Mouse (Mus musculus) CH12.LX (cell line): ENCODE results near the gene Grin2c. TPM values are rescaled to one million over a fixed set of nuclear protein-coding genes. Genes with fewer than 3 reads are reported as not detected.

Experiments
- DNase-seq: peaks from one replicate; pipeline ENCODE4 v3.0.0-alpha.2; 2013; ENCODE audit errors: extremely low read depth
- H3K27ac ChIP-seq: 2 replicates; pipeline ENCODE4 v1.5.1; 2012; ENCODE audit warnings: low read depth, mild to moderate bottlenecking, control low read depth, moderate library complexity; ENCODE audit not compliant: insufficient read depth
- H3K27me3 ChIP-seq: replicated peaks from 2 replicates; pipeline ENCODE3; 2012; ENCODE audit warnings: inconsistent platforms
- H3K36me3 ChIP-seq, 2 experiments: replicated peaks in 1 of 2; 2 replicates each; pipeline versions ENCODE3 to v1.6.1; 2012; ENCODE audit warnings: inconsistent platforms in 1 of 2, low read length in 1 of 2, mild to moderate bottlenecking in 1 of 2, mixed read lengths in 1 of 2, moderate library complexity in 1 of 2; ENCODE audit not compliant: control insufficient read depth in 1 of 2, insufficient read depth in 1 of 2
- H3K4me1 ChIP-seq, 2 experiments: 2 replicates each; pipeline ENCODE4 v1.6.1; 2012; ENCODE audit warnings: inconsistent platforms in 1 of 2, moderate library complexity in 1 of 2; ENCODE audit not compliant: insufficient read depth in 2 of 2, control insufficient read depth in 1 of 2
- H3K4me2 ChIP-seq: 2 replicates; pipeline ENCODE4 v1.6.1; 2012; ENCODE audit warnings: low read depth, mild to moderate bottlenecking, control low read depth; ENCODE audit not compliant: poor library complexity, insufficient read depth, severe bottlenecking
- H3K4me3 ChIP-seq, 3 experiments: fragments of 150-350 bp in 1 of 3; sonication (generic) in 1 of 3; replicated peaks in 1 of 3; 2 replicates each; pipeline versions ENCODE3 to v1.5.1; 2011 to 2012; ENCODE audit warnings: low read depth in 2 of 3, low read length in 2 of 3, mild to moderate bottlenecking in 2 of 3, moderate library complexity in 2 of 3, control low read depth in 1 of 3, improper control_type of control experiment in 1 of 3, inconsistent platforms in 1 of 3, mixed read lengths in 1 of 3; ENCODE audit not compliant: poor library complexity in 1 of 3
- H3K79me2 ChIP-seq: replicated peaks from 2 replicates; pipeline ENCODE4 v1.6.1; 2012; ENCODE audit warnings: mild to moderate bottlenecking, moderate library complexity; ENCODE audit not compliant: control insufficient read depth, poor library complexity, insufficient read depth, severe bottlenecking; ENCODE audit errors: extremely low read depth
- H3K9ac ChIP-seq: 2 replicates; pipeline ENCODE4 v1.6.1; 2012; ENCODE audit warnings: low read depth, mild to moderate bottlenecking, control low read depth, moderate library complexity; ENCODE audit not compliant: insufficient read depth
- H3K9me3 ChIP-seq: replicated peaks from 2 replicates; pipeline ENCODE3; 2012; ENCODE audit warnings: low read length, inconsistent platforms, mixed read lengths
- BHLHE40 ChIP-seq: IDR thresholded peaks from 2 replicates; pipeline ENCODE4 v1.6.1; 2011; ENCODE audit warnings: mild to moderate bottlenecking, low read depth, low read length, improper control_type of control experiment
- CHD2 ChIP-seq: IDR thresholded peaks from 2 replicates; pipeline ENCODE4 v1.6.1; 2011; ENCODE audit warnings: low read length, improper control_type of control experiment
- ELF1 ChIP-seq: IDR thresholded peaks from 2 replicates; pipeline ENCODE4 v1.6.1; 2014; ENCODE audit warnings: low read depth, mild to moderate bottlenecking, inconsistent platforms, low read length, improper control_type of control experiment
- EP300 ChIP-seq: IDR thresholded peaks from 2 replicates; pipeline ENCODE4 v1.6.1; 2011; ENCODE audit warnings: low read length, improper control_type of control experiment
- ETS1 ChIP-seq: conservative IDR thresholded peaks from 2 replicates; pipeline ENCODE4 v1.6.1; 2012; ENCODE audit warnings: low read depth, mild to moderate bottlenecking, inconsistent platforms, low read length, improper control_type of control experiment, moderate library complexity
- GABPA ChIP-seq: IDR thresholded peaks from 2 replicates; pipeline ENCODE4 v1.6.1; 2012; ENCODE audit warnings: low read depth, low read length, improper control_type of control experiment, inconsistent platforms; ENCODE audit not compliant: insufficient replicate concordance
- IRF4 ChIP-seq: IDR thresholded peaks from 2 replicates; pipeline ENCODE4 v1.6.1; 2014; ENCODE audit warnings: low read depth, mild to moderate bottlenecking, inconsistent platforms, low read length, improper control_type of control experiment
- JUN ChIP-seq: IDR thresholded peaks from 2 replicates; pipeline ENCODE4 v1.6.1; 2011; ENCODE audit warnings: low read depth, mild to moderate bottlenecking, low read length, improper control_type of control experiment, moderate library complexity; ENCODE audit not compliant: insufficient read depth
- JUND ChIP-seq: conservative IDR thresholded peaks from 2 replicates; pipeline ENCODE4 v1.6.1; 2011; ENCODE audit warnings: low read depth, low read length, improper control_type of control experiment
- KAT2A ChIP-seq: IDR thresholded peaks from 2 replicates; pipeline ENCODE4 v1.6.1; 2012; ENCODE audit warnings: low read length, improper control_type of control experiment, inconsistent platforms; ENCODE audit not compliant: insufficient replicate concordance
- MAX ChIP-seq: IDR thresholded peaks from 2 replicates; pipeline ENCODE4 v1.6.1; 2011; ENCODE audit warnings: low read length, improper control_type of control experiment
- MAZ ChIP-seq: IDR thresholded peaks from 2 replicates; pipeline ENCODE4 v1.6.1; 2012; ENCODE audit warnings: low read depth, mild to moderate bottlenecking, inconsistent platforms, low read length, improper control_type of control experiment, moderate library complexity
- MEF2A ChIP-seq: IDR thresholded peaks from 2 replicates; pipeline ENCODE4 v1.6.1; 2014; ENCODE audit warnings: low read depth, mild to moderate bottlenecking, inconsistent platforms, low read length, improper control_type of control experiment, borderline replicate concordance
- POLR2A ChIP-seq: IDR thresholded peaks from 2 replicates; pipeline ENCODE4 v1.6.1; 2011; ENCODE audit warnings: low read depth, mild to moderate bottlenecking, improper control_type of control experiment, low read length
- RCOR1 ChIP-seq: conservative IDR thresholded peaks from 2 replicates; pipeline ENCODE4 v1.6.1; 2012; ENCODE audit warnings: low read depth, mild to moderate bottlenecking, inconsistent platforms, low read length, improper control_type of control experiment
- TBP ChIP-seq: conservative IDR thresholded peaks from 2 replicates; pipeline ENCODE4 v1.6.1; 2011; ENCODE audit warnings: low read depth, low read length, improper control_type of control experiment
- TCF12 ChIP-seq: IDR thresholded peaks from 2 replicates; pipeline ENCODE4 v1.6.1; 2014; ENCODE audit warnings: low read depth, mild to moderate bottlenecking, inconsistent platforms, low read length, improper control_type of control experiment
- USF1 ChIP-seq: IDR thresholded peaks from 2 replicates; pipeline ENCODE4 v1.6.1; 2014; ENCODE audit warnings: low read depth, mild to moderate bottlenecking, inconsistent platforms, low read length, improper control_type of control experiment
- USF2 ChIP-seq: conservative IDR thresholded peaks from 2 replicates; pipeline ENCODE4 v1.6.1; 2011; ENCODE audit warnings: low read depth, low read length, improper control_type of control experiment
- ZC3H11A ChIP-seq: IDR thresholded peaks from 2 replicates; pipeline ENCODE4 v1.6.1; 2012; ENCODE audit warnings: low read depth, mild to moderate bottlenecking, inconsistent platforms, low read length, improper control_type of control experiment
- ZNF384 ChIP-seq: IDR thresholded peaks from 2 replicates; pipeline ENCODE4 v1.6.1; 2012; ENCODE audit warnings: low read depth, low read length, improper control_type of control experiment, inconsistent platforms
- dilution Hi-C: fragments of 300-500 bp; cut with MboI; formaldehyde crosslinking; loops from 2 replicates; pipeline ENCODE4 v1.14.3; 2020; ENCODE audit warnings: low sequenced_read_pairs; ENCODE audit not compliant: extremely low pct_unique_long_range_greater_than_20kb, extremely low pct_ligation_motif_present
- in situ Hi-C: fragments of 300-500 bp; cut with MboI; formaldehyde crosslinking; loops from 3 replicates; pipeline ENCODE4 v1.14.3; 2019; ENCODE audit warnings: low sequenced_read_pairs, low pct_ligation_motif_present, low pct_unique_long_range_greater_than_20kb, mixed read lengths
- polyA plus RNA-seq: library from polyadenylated mRNA; unstranded; fragments of >175 nt; gene quantifications from 2 replicates; pipeline ENCODE4 v1.2.1, GENCODE M21; 2012; ENCODE audit warnings: low read depth; ENCODE audit not compliant: insufficient read length
- total RNA-seq, 2 experiments: library from RNA; depleted of rRNA; stranded (reverse); fragments of 300-350 nt in 1 of 2; fragments of >200 nt in 1 of 2; gene quantifications; 2 replicates each; pipeline ENCODE4 v1.2.3; 2012 to 2014

Gene Grin2c
- total and polyA plus RNA-seq, 3 experiments = 0.04 TPM; not detected in 2

DNA sequence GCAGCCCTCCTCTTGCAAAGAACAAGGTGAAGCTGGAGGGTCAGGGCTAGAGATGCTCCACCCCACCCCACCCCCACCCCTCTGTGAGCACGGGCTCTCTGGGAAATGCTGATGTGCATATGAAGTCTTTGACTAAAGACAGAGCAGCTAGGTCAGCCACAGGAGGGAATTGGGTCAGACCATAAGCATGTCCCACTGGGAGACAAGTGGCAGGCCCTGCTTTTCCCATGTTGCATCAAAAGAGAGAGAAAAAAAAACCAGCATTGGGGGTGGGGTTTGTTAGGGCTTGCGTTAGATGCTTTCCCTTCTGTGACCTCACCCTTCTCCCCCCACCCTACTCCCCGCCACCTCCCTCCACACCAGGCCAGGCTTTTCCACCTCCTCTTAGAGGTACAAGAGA, 19.8 kb downstream of the Grin2c start:
- Histone ChIP-seq H3K27ac (peak overlapping the region; percentile 69), H3K27me3 (no peaks in the 10 kb centered on the region), H3K9me3 (peaks cover 10% of the 10 kb centered on the region), H3K9ac (0 out of 2 replicates have a peak overlapping the region, but pooled peaks have one; percentile 14), H3K79me2 (no peaks in the 10 kb centered on the region), H3K4me2 (peak overlapping the region; percentile 68), H3K4me3 (no peak overlapping the region), H3K4me1 (peaks cover 22 to 33% of the 10 kb centered on the region in 2 experiments), H3K36me3 (peaks cover 22 to 42% of the 10 kb centered on the region in 2 experiments)
- peak; percentile 48 for DNase-seq
- TF ChIP-seq TCF12 (0 out of 2 replicates have a peak, but pooled peaks have one; percentile 24), IRF4 (peak; percentile 39; the same call in 1 of the 2 replicates), JUND (no peak), USF1 (no peak), JUN (no peak), BHLHE40 (peak; percentile 51), EP300 (peak; percentile 44; the same call in 1 of the 2 replicates), MAZ (0 out of 2 replicates have a peak, but pooled peaks have one; percentile 8), MAX (peak; percentile 41; the same call in 1 of the 2 replicates), TBP (no peak), ETS1 (peak; percentile 53), GABPA (no peak), USF2 (no peak), ELF1 (peak; percentile 25; the same call in 1 of the 2 replicates), MEF2A (peak; percentile 62), ZC3H11A (no peak), POLR2A (no peak), CHD2 (peak; percentile 59; the same call in 1 of the 2 replicates), ZNF384 (peak; percentile 86), RCOR1 (no peak), KAT2A (0 out of 2 replicates have a peak, but pooled peaks have one; percentile 23)
- in situ Hi-C loops (loop anchor here (5.0 kb wide), 1 partner anchor 55 kb away; no protein-coding TSS in a partner anchor), dilution Hi-C loops (no loop called here)

DNA sequence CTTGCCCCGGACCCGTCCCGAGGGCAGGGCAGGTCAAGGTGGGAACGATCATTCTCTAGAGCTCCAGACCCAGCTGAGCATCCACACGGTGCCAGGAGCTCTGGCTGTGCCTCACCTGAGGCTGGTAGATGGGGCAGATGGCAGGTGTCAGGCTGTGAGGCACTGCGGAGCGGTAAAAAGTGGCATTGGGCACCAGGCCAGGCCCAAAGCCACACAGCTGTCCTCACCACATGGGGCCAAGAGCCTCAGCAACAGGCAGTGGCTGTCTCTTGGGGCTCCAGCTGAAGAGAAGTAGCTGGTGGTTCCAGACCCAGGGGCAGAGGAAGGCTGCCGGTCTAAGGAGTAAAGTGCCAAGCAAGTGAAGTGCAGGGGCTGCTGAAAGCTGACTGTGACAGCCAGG, 20.7 kb downstream of the Grin2c start:
- TF ChIP-seq MAX (no peak), TCF12 (peak; percentile 56; the same call in 1 of the 2 replicates)
- peaks cover 10% of the 10 kb centered on the region for H3K9me3 ChIP-seq
- in situ Hi-C loops (loop anchor here (5.0 kb wide), 1 partner anchor 54 kb away; no protein-coding TSS in a partner anchor), dilution Hi-C loops (no loop called here)
- no peak for DNase-seq
- H3K36me3 ChIP-seq = peaks cover 25 to 50% of the 10 kb centered on the region in 2 experiments
- no peaks in the 10 kb centered on the region for H3K27me3 ChIP-seq
- H3K79me2 ChIP-seq = no peaks in the 10 kb centered on the region
- no peak overlapping the region for H3K9ac ChIP-seq
- H3K4me3 ChIP-seq = no peak overlapping the region
- H3K4me2 ChIP-seq = no peak overlapping the region
- H3K27ac ChIP-seq = peak overlapping the region; percentile 44
- peaks cover 22 to 33% of the 10 kb centered on the region in 2 experiments for H3K4me1 ChIP-seq
